Mouse (Mus musculus) gastrocnemius, postnatal 4 days (tissue): ENCODE data around the gene Bivm. TPM values are rescaled to one million over a fixed set of nuclear protein-coding genes. Genes with fewer than 3 reads are reported as not detected.

ENCODE experiments used
- DNase-seq, 2 experiments: peaks; one replicate each; pipeline ENCODE4 v3.0.0; 2021 to 2022; ENCODE audit warnings: low spot score in 2 of 2, mixed read lengths in 2 of 2
- total RNA-seq, 2 experiments: library from RNA; stranded (reverse); gene quantifications; 2 replicates each; pipeline ENCODE4 v1.2.3; 2021

The Bivm gene
- total RNA-seq, 2 experiments from 2014 or later, result 15.3 to 15.9 TPM

DNA sequence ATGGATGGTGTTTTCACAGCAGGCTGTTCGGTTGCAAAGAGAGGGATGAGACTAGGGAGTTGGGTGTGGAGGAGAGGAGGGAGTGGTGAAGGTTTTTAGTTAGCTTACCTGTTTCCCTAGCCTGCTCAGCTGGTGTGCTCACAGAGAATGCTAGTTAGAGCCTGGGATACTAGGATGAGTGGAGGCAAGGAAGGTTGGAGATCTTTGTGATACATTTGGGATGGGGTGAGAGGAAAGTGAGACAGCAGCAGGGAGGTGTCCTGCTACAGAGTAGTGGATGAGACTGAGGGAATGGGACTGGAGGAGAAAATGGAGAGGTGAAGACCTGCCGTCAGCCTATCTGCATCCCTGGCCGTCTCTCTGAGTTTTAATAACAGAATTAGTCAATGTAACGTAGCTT is 53.9 kb downstream of the Bivm start:
- DNase-seq, result no peak

DNA sequence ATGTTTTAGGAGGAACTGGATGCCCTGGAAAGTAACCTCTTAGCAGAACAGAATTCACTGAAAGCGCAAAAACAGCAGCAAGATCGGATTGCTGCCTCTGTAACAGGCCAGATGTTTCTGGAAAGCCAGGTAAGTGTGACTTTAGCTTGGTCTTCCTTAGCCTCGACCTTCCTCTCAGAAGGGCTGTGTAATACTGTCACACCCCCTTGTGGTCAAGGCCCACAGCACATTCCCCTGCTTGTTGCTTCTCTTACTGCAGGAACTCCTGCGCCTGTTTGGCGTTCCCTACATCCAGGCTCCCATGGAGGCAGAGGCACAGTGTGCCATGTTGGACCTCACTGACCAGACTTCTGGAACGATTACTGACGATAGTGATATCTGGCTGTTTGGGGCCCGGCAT is 55.1 kb downstream of the Bivm start:
- no peak for DNase-seq

DNA sequence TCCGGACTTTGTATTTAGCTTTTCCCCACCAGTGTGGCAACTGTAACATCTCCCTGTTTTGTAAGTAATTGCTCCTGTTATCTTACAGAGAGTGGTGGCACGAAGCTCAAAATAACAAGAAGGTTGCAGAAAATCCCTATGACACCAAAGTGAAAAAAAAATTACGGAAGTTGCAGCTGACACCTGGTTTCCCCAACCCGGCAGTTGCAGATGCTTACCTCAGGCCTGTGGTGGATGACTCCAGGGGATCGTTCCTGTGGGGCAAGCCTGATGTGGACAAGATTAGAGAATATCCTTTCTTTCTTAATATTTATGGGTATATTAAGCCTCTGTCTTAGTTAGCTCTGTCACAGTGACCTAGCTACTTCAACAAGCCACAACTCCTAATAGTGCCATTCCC is 59.3 kb downstream of the Bivm start:
- DNase-seq, result no peak

DNA sequence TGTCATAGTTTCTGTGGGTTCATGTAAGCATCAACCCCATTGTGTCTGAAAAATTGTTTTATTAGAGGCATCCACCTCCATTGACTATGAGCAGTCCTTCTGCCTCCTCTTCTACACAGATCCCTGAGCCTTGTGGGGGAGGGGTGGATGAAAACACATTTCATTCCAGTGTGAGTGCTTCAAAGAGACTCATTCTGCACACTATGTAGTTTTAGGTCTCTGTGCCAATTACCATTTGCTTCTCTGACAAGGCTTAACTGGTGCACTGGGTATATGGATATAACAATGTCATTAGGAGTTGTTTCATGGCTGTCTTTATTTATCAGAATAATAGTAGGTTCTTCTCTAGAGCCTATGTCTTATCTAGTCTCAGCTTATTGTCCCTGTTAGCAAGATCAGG is 67.6 kb downstream of the Bivm start:
- DNase-seq, result no peak

Other genes with a start within 250 kb of the Bivm start
- 10 to 100 TPM; 46.8 to 52.8 TPM for gene Tpp2, start 185.3 kb upstream of the Bivm start, total RNA-seq
- 10 to 100 TPM; 68.3 to 69.4 TPM for gene Mettl21c, start 98.9 kb upstream of the Bivm start, total RNA-seq
- not detected for gene Gm8251, start 57.0 kb upstream of the Bivm start, total RNA-seq
- 1 to 10 TPM; 8.7 TPM for gene Tex30, start 16.5 kb upstream of the Bivm start, total RNA-seq
- gene Kdelc1, start 149 bp upstream of the Bivm start, total RNA-seq, result 10 to 100 TPM; 22.3 to 23.5 TPM
- gene Ercc5, start 28.8 kb downstream of the Bivm start, total RNA-seq, result 10 to 100 TPM; 15.4 to 18.8 TPM
- 10 to 100 TPM in 1 of 2 experiments, 1 to 10 TPM in 1; 7.1 to 10.6 TPM for gene Mettl21e, start 100.0 kb downstream of the Bivm start, total RNA-seq